Mouse (Mus musculus) intestine, postnatal 0 days (tissue): Measurements from ENCODE around the gene Atp9a. TPM values are rescaled to one million over a fixed set of nuclear protein-coding genes. Genes with fewer than 3 reads are reported as not detected.

ENCODE experiments used
- ATAC-seq: fragments of 200-750 bp; cut with Nextera tagmentation; 2 replicates; pipeline ENCODE4 v1.8.0; 2017; ENCODE audit warnings: mild to moderate bottlenecking, moderate TSS enrichment, moderate library complexity
- H3K27ac ChIP-seq: fragments of 300-500 bp; sonication (generic); 2 replicates; pipeline ENCODE4 v1.5.1; 2014; ENCODE audit warnings: mild to moderate bottlenecking, low read depth, low read length, moderate library complexity
- H3K27me3 ChIP-seq: fragments of 300-500 bp; sonication (generic); replicated peaks from 2 replicates; pipeline ENCODE4 v1.6.1; 2014; ENCODE audit warnings: low read length, mixed read lengths; ENCODE audit not compliant: control insufficient read depth, insufficient read depth
- H3K36me3 ChIP-seq: fragments of 300-500 bp; sonication (generic); 2 replicates; pipeline ENCODE4 v1.6.1; 2014; ENCODE audit warnings: mild to moderate bottlenecking, moderate library complexity; ENCODE audit not compliant: control insufficient read depth, insufficient read depth
- H3K4me1 ChIP-seq: fragments of 300-500 bp; sonication (generic); replicated peaks from 2 replicates; pipeline ENCODE4 v1.6.1; 2014; ENCODE audit warnings: antibody characterized with exemption, low read length, mixed read lengths; ENCODE audit not compliant: control insufficient read depth, insufficient read depth
- H3K4me2 ChIP-seq: fragments of 300-500 bp; sonication (generic); replicated peaks from 2 replicates; pipeline ENCODE4 v1.6.1; 2014; ENCODE audit warnings: low read depth, mild to moderate bottlenecking, moderate library complexity
- H3K4me3 ChIP-seq: fragments of 300-500 bp; sonication (generic); 2 replicates; pipeline ENCODE4 v1.5.1; 2014; ENCODE audit warnings: low read depth, low read length
- H3K9ac ChIP-seq: fragments of 300-500 bp; sonication (generic); 2 replicates; pipeline ENCODE4 v1.6.1; 2014; ENCODE audit warnings: mild to moderate bottlenecking, low read depth, low read length
- H3K9me3 ChIP-seq: fragments of 300-500 bp; sonication (generic); 2 replicates; pipeline ENCODE4 v1.6.1; 2016; ENCODE audit warnings: mixed run types; ENCODE audit not compliant: control insufficient read depth
- CTCF ChIP-seq: sonication (generic); IDR thresholded peaks from 2 replicates; pipeline ENCODE4 v1.5.1; 2016; ENCODE audit warnings: low read depth, mild to moderate bottlenecking, control low read depth, antibody characterized with exemption, moderate library complexity
- WGBS: fragments of 180-500 bp; shearing (Covaris S2); extraction: QIAGEN DNeasy Blood & Tissue Kit; methylation state at CpG from one replicate; pipeline ENCODE4 v1.1.7; 2014; 5-methylcytosine and 5-hydroxymethylcytosine counted together
- polyA plus RNA-seq: library from polyadenylated mRNA; unstranded; fragments of >200 nt; fragmentation: Nextera tagmentation; extraction: Ambion mirVana; gene quantifications from 2 replicates; pipeline ENCODE4 v1.2.1, GENCODE M21; 2015

Gene Atp9a
- polyA plus RNA-seq, 1 experiment from 2014 or later = 36.7 TPM

DNA sequence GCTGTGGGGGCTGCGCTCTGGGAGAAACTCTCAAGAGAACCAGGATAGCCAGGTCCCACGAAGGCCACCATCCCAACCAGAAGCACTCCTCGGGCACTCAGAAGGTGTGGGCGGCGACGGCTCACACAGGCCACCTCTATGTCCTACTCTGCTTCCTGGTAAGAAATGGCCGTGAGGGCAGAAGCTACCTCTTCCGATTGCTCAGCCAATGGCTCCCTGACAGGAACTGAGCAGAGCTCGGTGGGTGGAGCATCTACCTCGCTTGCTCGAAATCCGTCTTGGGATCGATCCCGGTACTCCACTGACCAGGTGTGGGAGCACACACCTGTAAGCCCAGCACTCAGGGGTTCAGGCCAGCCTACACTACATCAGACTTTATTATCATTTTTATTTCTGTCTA, 72.0 kb downstream of the Atp9a start:
- Histone ChIP-seq H3K27ac (no peak overlapping the region), H3K27me3 (no peaks in the 10 kb centered on the region), H3K4me3 (no peak overlapping the region), H3K9ac (no peak overlapping the region), H3K9me3 (no peaks in the 10 kb centered on the region), H3K4me2 (no peak overlapping the region), H3K36me3 (peaks cover 35% of the 10 kb centered on the region), H3K4me1 (no peaks in the 10 kb centered on the region)
- TF ChIP-seq CTCF = no peak
- 0 out of 2 replicates have a peak, but pooled peaks have one; percentile 9 for ATAC-seq
- 85% methylated on average over 14 of the region's 14 CpGs for WGBS

DNA sequence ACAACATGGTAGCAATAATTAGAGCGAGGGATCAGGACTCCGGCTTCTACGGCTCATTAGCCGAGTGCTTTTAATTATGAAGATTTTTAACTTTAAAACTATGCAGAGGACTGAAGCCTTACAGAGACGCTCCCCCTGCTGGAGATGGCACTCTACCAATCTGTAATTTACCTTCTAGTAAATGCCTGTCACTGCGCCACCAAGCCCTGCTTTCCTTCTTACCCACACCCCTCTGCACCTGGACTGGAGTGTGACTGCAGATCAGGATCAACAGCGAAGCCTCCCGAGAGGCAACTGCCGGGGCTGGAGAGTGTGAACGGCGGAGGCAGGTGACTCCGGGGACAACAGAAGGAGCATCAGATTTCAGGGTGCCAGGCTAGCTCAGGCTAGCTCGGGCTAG, 72.4 kb downstream of the Atp9a start:
- Histone ChIP-seq H3K9ac (no peak overlapping the region), H3K4me3 (no peak overlapping the region), H3K4me2 (no peak overlapping the region), H3K27ac (no peak overlapping the region), H3K4me1 (no peaks in the 10 kb centered on the region), H3K27me3 (no peaks in the 10 kb centered on the region), H3K9me3 (no peaks in the 10 kb centered on the region), H3K36me3 (peaks cover 31% of the 10 kb centered on the region)
- no peak for ATAC-seq
- WGBS = 77% methylated on average over 13 of the region's 13 CpGs
- TF ChIP-seq CTCF = peak; percentile 34; the same call in 1 of the 2 replicates

DNA sequence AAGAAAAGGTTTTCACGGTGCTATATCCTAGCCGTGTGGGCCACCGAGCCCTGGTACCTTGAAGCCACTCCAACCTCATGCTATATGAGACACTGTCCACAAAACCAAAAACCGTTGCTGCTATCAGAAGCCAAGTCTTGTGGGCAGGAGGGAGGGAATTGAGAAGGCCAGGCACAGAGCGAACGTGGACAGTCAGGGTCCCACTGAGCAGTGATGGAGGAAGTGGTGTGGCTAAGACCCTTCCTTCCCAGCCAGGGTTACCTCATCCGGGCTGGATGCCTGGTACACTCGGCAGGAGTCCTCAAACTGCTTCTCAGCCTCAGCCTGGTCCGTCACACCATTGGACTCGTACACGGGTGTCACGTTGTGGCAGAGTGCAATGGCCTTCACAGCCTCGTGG, 74.5 kb downstream of the Atp9a start:
- Histone ChIP-seq H3K27me3 (no peaks in the 10 kb centered on the region), H3K27ac (no peak overlapping the region), H3K9me3 (no peaks in the 10 kb centered on the region), H3K4me2 (no peak overlapping the region), H3K4me3 (no peak overlapping the region), H3K36me3 (peaks cover 14% of the 10 kb centered on the region; the same call in 1 of the 2 replicates), H3K4me1 (no peaks in the 10 kb centered on the region), H3K9ac (no peak overlapping the region)
- TF ChIP-seq CTCF = no peak
- 89% methylated on average over 13 of the region's 13 CpGs for WGBS
- ATAC-seq = no peak

DNA sequence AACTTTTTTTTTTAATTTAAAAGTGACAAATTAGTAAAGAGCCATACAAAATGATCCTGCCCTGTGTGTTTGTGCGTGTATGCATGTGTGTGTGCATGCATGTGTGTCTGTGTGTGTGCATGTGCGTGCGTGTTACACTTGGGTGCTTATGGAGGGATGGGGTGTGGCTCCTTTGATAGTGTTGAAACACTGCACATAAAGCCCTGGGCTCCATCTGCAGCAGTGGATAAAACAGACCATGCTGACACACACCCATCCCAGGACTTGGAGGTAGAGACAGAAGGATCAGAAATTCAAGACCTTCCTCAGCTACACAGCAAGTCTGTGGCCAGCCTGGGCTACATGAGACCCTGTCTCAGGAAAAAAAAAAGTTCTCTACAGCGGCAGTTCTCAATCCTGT, 76.5 kb downstream of the Atp9a start:
- Histone ChIP-seq H3K27ac (no peak overlapping the region), H3K27me3 (no peaks in the 10 kb centered on the region), H3K36me3 (peaks cover 13% of the 10 kb centered on the region; the same call in 1 of the 2 replicates), H3K4me2 (no peak overlapping the region), H3K4me1 (no peaks in the 10 kb centered on the region), H3K9ac (no peak overlapping the region), H3K4me3 (no peak overlapping the region), H3K9me3 (no peaks in the 10 kb centered on the region)
- WGBS = 85% methylated on average over 4 of the region's 4 CpGs
- no peak for TF ChIP-seq CTCF
- no peak for ATAC-seq

DNA sequence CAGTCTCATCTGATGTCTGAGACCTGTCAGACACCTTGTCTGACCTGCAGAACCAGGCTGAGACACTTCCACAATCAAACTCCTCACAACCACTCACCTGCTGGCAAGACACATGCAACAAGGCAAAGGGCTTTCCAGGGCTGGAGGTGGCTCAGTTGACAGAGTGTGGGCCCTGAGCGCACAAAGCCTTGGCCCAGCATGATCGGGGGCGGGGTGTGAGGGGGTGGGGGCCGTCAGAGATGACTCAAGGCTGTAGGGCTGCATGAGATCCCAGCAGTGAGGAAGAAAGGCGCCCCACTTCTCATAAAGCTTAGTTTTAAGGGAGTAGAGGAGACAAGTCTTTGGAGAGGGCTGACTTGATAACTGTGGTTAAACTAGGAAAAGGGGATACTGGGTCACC, 78.5 kb downstream of the Atp9a start:
- ATAC-seq = no peak; the same call in 1 of the 2 replicates
- Histone ChIP-seq H3K9me3 (no peaks in the 10 kb centered on the region), H3K4me2 (no peak overlapping the region), H3K4me3 (no peak overlapping the region), H3K36me3 (peaks cover 8% of the 10 kb centered on the region; the same call in 1 of the 2 replicates), H3K27me3 (no peaks in the 10 kb centered on the region), H3K27ac (peak overlapping the region; percentile 64; the same call in 1 of the 2 replicates), H3K4me1 (no peaks in the 10 kb centered on the region), H3K9ac (no peak overlapping the region)
- TF ChIP-seq CTCF = no peak
- 57% methylated on average over 5 of the region's 5 CpGs for WGBS

DNA sequence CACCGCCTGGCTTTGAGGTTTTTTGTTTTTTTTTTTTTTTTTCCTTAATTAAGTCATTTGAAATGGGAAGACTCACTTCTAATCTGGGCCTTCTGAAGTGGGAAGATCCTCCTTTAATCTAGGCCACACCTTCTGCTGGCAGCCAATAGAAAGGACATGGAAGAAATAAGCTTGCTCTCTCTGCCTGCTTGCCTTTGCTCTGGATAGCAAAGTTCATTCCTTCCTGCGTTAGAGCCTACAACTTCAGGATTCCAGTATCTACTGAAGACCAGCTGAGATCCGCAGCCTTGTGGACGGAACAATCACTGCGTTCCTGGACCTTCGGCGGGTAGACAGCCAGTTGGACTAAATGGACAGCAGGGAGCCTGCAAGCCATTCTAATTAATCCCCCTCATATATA, 79.0 kb downstream of the Atp9a start:
- Histone ChIP-seq H3K36me3 (peaks cover 8% of the 10 kb centered on the region; the same call in 1 of the 2 replicates), H3K27ac (peak overlapping the region; percentile 64; the same call in 1 of the 2 replicates), H3K27me3 (no peaks in the 10 kb centered on the region), H3K4me2 (no peak overlapping the region), H3K4me3 (no peak overlapping the region), H3K4me1 (no peaks in the 10 kb centered on the region), H3K9me3 (no peaks in the 10 kb centered on the region), H3K9ac (no peak overlapping the region)
- no peak for TF ChIP-seq CTCF
- WGBS = 64% methylated on average over 7 of the region's 7 CpGs
- ATAC-seq = no peak

DNA sequence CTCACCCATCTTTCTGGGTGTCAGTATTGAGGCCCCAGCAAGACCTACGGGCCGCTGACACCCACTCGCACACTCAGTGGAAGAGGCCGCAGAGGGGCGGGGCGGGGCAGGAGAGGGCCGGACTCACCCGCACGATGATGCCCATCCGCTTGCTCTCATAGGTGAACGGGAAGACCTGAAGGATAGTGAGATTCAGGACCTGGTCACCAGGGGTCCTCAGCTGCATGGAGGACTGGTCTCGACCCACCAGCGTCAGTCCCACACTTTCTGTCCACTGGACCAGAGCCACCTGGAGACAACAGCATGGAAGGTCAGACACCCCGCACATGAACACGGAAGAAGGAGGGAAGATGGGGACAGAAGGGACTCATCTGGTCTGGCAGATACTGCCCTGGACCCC, 80.4 kb downstream of the Atp9a start:
- WGBS = 66% methylated on average over 15 of the region's 15 CpGs
- no peaks in the 10 kb centered on the region for H3K27me3 ChIP-seq
- no peak overlapping the region for H3K9ac ChIP-seq
- H3K4me1 ChIP-seq = no peaks in the 10 kb centered on the region
- H3K4me2 ChIP-seq = no peak overlapping the region
- no peak for ATAC-seq
- H3K36me3 ChIP-seq = peaks cover 11% of the 10 kb centered on the region; the same call in 1 of the 2 replicates
- no peak overlapping the region for H3K27ac ChIP-seq
- H3K9me3 ChIP-seq = no peaks in the 10 kb centered on the region
- peak; percentile 14; the same call in 1 of the 2 replicates for TF ChIP-seq CTCF
- H3K4me3 ChIP-seq = no peak overlapping the region
